Mouse (Mus musculus): ENCODE measurements around the gene Plet1. TPM values are rescaled to one million over a fixed set of nuclear protein-coding genes. Genes with fewer than 3 reads are reported as not detected.

The Plet1 gene
- total RNA-seq, 2 experiments from 2014 or later: not detected

DNA sequence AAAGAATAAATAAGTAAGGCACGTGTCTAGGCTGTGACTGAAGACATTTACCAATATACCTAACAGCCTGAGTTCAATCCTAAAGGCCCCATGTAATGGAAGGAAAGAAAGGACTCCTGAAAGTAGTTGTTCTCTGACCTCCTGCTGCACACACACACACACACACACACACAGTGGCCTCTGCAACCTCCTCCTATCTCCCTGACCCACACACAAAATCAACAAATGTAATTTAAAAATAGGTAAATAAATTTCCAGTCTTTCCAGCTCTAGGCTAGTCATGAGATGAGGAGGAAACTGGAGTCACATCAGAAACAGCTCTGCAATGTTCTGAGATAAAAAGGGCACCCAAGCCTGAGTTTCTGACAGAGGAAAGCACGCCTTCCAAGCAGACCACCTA is 548 bp upstream of the Plet1 start:
- intact Hi-C loops (cut with DNase I; ENCODE audit: low total_unique reads): no loop called here
- DNase-seq: no peak

GRCm38 (mm10) chr9:50495405-50496150 is 1.3 kb downstream of the Plet1 start:
- no peak for DNase-seq
- intact Hi-C loops (cut with DNase I; ENCODE audit: low total_unique reads): no loop called here

DNA sequence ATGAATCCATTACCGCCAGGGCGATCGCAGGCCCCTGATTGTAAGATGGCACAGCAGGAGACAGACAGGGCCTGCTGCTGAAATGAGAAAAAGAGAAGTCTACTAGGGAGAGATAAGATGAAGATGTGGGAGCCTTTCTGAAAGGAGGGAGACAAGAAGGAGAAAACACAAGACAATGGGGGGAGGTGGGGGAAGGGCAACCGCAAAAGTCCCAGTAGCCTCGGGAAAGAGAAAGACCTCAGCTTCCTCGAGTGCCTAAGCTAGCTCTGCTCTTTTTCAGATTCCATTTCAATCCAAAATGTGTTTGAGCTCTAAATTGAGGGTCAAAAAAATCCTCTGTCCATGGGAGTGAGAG is 1.8 kb downstream of the Plet1 start:
- intact Hi-C loops (cut with DNase I; ENCODE audit: low total_unique reads): no loop called here
- DNase-seq: no peak

DNA sequence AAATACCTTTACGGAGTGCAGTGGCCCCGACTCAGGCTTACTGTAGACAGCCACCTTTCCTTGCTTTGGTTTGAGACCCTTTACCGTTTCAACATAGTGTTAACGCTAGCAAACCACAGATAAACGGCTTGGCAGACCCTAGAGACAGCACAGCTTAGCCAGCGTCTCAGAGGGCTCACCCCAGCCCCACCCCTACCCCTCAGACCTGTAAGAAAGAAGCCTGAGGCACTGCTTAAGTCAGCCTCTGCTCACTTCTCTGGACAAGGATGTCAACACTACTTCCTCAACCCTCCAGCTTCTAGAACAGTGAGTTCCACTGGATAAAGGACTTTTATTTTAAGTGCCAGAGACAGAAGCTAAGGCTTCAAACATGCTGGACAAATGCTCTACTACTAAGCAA is 2.2 kb downstream of the Plet1 start:
- no peak for DNase-seq
- intact Hi-C loops (cut with DNase I; ENCODE audit: low total_unique reads): no loop called here

DNA sequence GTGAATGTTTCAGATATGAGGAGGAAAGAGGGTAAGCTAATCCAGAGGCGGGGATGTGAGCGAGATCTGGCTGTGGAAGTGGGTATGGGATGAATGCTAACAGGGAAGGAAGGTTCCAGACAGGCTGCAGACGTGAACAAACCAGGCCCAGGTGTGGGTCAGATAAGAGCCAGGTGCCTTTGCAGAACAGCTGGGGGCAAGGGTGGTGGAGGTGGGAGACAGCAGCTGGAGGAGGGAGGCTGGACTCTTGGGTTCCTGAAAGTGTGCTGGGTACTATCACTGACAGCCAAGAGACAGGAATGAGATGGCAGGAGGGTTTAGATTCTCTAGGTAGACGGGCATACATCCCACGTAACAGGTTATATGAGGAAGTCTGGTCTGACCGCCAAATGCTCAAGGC is 2.8 kb downstream of the Plet1 start:
- no peak for DNase-seq
- intact Hi-C loops (cut with DNase I; ENCODE audit: low total_unique reads): no loop called here

DNA sequence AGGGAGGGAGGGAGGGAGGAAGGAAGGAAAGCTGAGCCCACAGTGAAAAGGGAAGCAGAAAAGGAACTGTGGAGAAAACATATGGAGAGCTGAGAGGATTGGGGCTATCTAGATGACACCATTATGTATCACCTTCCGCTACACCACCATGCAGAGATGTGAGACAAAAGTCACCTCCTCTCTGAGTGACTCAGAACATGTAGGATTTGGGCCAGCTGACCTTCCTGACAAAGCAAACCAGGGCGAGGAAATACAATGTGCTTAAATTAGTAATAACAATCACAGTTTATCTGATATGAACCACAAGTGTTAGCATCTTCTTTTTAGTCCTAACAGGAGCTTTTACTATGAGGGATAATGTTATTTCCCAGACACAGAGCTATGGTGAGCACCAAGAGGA is 3.2 kb downstream of the Plet1 start:
- intact Hi-C loops (cut with DNase I; ENCODE audit: low total_unique reads): no loop called here
- DNase-seq: no peak

DNA sequence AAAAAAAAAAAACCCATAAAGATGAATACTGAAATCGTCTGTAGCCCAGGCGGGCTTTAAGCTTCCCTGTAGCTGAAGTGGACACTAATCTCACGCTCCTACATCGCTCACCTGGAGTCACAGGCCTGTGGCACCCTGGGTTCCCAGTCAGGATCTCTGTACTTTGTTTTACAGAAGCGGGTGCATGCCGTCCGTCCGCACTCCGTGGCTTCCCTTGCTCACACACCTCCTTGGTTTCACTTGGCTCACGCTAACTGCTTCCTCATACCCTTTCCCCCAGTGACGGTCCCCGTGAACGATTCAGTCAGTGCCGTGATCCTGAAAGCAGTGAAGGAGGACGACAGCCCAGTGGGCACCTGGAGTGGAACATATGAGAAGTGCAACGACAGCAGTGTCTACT is 4.5 kb downstream of the Plet1 start:
- intact Hi-C loops (cut with DNase I; ENCODE audit: low total_unique reads): no loop called here
- DNase-seq: no peak

- no peak for DNase-seq
Measured at GRCm38 (mm10) chr9:50499781-50500180, 5.5 kb downstream of the Plet1 start.

GRCm38 (mm10) chr9:50500467-50500973 is 6.2 kb downstream of the Plet1 start:
- no peak for DNase-seq
- intact Hi-C loops (cut with DNase I; ENCODE audit: low total_unique reads): no loop called here

More at GRCm38 (mm10) chr9:50499781-50500180, 5.5 kb downstream of the Plet1 start:
- intact Hi-C loops (cut with DNase I; ENCODE audit: low total_unique reads): no loop called here

- intact Hi-C loops (cut with DNase I; ENCODE audit: low total_unique reads): no loop called here
- DNase-seq: no peak
Measured at GRCm38 (mm10) chr9:50500974-50501501, 6.7 kb downstream of the Plet1 start.

DNA sequence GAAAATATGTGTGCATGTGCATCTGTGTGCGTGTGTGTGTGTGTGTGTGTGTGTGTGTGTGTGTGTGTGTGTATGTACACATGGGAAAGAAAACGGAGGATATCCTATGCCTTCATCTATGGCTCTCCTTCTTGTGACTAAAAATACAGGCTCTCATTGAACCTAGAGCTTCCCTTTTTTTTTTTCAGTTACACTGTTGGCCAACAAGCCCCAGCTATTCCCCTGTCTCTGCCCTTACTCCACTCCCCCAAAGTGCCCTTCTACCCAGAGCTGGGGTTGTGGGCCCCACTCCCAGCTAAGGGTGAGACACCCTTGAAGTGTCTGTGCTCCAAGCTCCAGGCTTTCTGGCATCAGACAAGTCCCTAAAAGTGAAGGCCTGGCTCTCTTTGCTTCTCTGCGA is 8.6 kb downstream of the Plet1 start:
- no peak for DNase-seq
- intact Hi-C loops (cut with DNase I; ENCODE audit: low total_unique reads): no loop called here

GRCm38 (mm10) chr9:50505405-50505804 is 11.1 kb downstream of the Plet1 start:
- no peak for DNase-seq
- intact Hi-C loops (cut with DNase I; ENCODE audit: low total_unique reads): no loop called here

DNA sequence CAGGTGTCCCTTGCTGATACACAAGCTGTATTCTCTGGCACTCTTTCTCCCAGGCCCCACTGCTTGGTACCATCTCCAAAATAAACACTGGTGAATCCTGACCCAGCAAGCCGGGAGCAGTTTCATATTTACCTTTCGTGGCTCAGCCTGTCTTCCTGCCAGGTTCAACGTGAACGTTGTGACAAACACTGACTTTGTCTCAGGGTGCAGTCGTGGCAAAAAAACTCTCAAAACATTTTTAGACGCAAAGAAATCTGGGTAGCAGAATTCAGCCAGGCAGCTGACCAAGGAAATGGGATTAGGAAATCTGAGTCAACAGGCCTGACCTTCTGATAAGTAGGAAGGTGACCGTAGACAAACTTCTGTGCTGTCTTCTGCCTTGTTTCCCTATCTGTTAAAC is 13.2 kb downstream of the Plet1 start:
- intact Hi-C loops (cut with DNase I; ENCODE audit: low total_unique reads): no loop called here
- DNase-seq: no peak

DNA sequence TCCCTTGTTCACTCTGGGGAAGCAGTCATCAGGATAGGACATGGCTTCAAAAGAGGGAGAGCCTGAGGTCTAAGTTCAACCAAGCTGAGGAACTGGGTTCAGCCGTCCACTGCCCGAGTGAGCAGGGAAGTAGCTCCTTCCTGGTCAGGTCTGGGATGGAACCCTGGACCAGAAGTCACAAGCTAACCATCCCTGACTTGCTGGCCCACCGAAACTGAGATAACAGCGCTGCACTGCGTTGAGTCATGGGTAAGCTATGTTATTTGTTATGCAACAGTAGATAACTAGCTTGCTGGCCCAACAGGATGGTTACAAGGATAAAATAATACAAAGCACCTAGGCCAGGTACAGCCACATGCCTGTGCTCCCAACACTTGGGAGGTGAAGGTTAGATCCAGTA is 21.1 kb downstream of the Plet1 start:
- intact Hi-C loops (cut with DNase I; ENCODE audit: low total_unique reads): no loop called here

DNA sequence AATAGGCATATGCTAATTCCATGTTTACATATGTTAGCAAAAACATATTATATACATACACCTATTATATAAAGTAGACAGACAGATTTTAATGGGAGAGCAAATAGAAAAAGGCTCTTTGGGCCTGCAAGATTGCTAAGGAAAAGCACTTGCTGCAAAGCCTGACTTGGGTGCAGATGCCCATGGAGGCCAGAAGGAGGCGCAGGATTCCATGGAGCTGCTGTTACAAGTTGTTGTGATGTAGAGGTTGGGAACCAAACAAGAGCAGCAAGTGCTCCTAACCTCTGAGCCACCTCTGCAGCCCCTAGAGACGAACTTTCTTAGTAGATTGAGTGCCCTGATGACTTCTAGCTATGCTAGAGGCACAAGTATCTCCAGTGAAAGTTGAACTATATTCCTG is 24.5 kb downstream of the Plet1 start:
- DNase-seq: no peak
- intact Hi-C loops (cut with DNase I; ENCODE audit: low total_unique reads): no loop called here

More for the DNA sequence above, 21.1 kb downstream of the Plet1 start:
- DNase-seq: no peak

DNA sequence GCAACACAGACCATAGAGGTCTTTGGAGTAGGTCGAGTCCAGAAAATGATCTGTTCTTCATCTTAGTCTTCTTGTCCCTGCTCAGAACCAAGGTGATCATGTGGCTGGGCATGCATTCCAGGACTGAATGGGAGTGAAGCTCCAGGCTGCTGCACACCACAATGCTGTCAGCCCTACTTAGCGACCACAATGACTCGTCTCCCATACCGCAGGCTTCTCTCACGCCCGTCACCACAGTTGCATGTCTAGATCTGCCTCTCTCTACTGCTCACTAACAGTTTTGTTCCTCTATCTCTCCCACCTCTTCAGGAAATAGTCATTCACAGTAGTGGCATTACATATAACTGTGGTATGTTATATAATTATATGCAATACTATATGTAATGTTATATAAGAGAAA is 26.4 kb downstream of the Plet1 start:
- DNase-seq: no peak
- intact Hi-C loops (cut with DNase I; ENCODE audit: low total_unique reads): no loop called here

GRCm38 (mm10) chr9:50521562-50521961 is 27.2 kb downstream of the Plet1 start:
- no peak for DNase-seq
- intact Hi-C loops (cut with DNase I; ENCODE audit: low total_unique reads): no loop called here

DNA sequence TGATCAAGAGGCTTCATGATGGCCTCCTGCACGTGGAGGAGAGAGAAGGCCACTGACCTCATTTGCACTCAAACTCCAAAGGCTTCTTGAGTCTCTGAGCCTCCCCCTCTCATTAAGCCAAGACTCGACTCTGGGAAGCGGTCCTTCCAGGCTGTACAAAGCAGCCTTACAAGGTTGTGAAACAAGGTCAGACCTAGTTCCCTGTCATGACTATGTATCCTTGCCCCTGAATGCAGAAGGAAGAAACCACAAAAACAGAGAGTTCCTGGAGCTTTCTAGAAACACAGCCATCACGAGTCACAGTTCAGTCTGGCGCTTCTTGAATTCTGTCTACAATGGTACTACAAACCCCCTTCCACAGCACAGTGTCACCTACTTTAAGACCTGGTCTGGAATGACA is 28.2 kb downstream of the Plet1 start:
- intact Hi-C loops (cut with DNase I; ENCODE audit: low total_unique reads): no loop called here
- no peak for DNase-seq

- intact Hi-C loops (cut with DNase I; ENCODE audit: low total_unique reads): loop anchor here (5.0 kb wide), 1 partner anchor 63 kb away; no protein-coding TSS in a partner anchor
- no peak for DNase-seq
Measured at GRCm38 (mm10) chr9:50524936-50525335, 30.6 kb downstream of the Plet1 start.

GRCm38 (mm10) chr9:50525585-50525984 is 31.3 kb downstream of the Plet1 start:
- intact Hi-C loops (cut with DNase I; ENCODE audit: low total_unique reads): loop anchor here (5.0 kb wide), 1 partner anchor 63 kb away; no protein-coding TSS in a partner anchor
- no peak for DNase-seq

DNA sequence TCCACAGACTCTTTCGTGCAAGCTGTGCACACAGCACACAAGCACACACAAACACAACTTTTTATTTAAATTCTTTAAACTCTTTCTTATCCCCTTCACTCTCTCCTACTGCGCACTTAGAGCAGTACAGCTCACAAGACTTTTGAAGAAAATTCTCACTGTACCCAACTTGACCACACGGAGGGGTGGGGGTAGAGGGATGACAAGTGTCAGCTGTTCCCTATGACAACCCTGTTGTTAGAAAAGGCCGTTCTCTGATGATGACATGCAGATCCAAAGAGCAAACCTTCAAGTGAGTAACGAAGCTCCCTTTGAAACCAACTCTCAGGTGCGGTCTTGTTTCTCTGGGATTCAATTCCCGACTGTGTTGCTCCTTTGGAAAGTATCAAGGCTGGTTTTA is 33.5 kb downstream of the Plet1 start:
- intact Hi-C loops (cut with DNase I; ENCODE audit: low total_unique reads): loop anchor here (5.0 kb wide), 1 partner anchor 66 kb away; no protein-coding TSS in a partner anchor

More for the DNA sequence above, 33.5 kb downstream of the Plet1 start:
- no peak for DNase-seq

All from gastrocnemius, postnatal 14 days (tissue).